Mouse (Mus musculus): ENCODE measurements at regions not wholly inside any gene's neighbourhood (a gene's known extent, or its start where the extent isn't known, plus 50 kb on each side); places are given as distances from the start of the nearest gene placed in this dataset.
"Not testable (repeated sequence)": the region's sequence is repeated elsewhere in the genome, so short reads cannot be mapped to it uniquely, and the experiment has no call there.

- not testable (repeated sequence) for DNase-seq (ENCODE audit: extremely low read depth, low read depth)
Measured at GRCm38 (mm10) chr1:176504731-176505130, 229.6 kb upstream of the Pld5 start.

GRCm38 (mm10) chr1:176499010-176499650 lies 224.0 kb upstream of the Pld5 start:
- DNase-seq (ENCODE audit: extremely low read depth, low read depth), result no peak

GRCm38 (mm10) chr1:176468560-176468959 lies 193.4 kb upstream of the Pld5 start:
- DNase-seq (ENCODE audit: extremely low read depth, low read depth), result no peak

GRCm38 (mm10) chr1:176462125-176462524 lies 187.0 kb upstream of the Pld5 start:
- no peak for DNase-seq (ENCODE audit: extremely low read depth, low read depth)

- no peak for DNase-seq (ENCODE audit: extremely low read depth, low read depth)
Measured at GRCm38 (mm10) chr1:176446735-176447134, 171.6 kb upstream of the Pld5 start.

GRCm38 (mm10) chr1:176443712-176444111 lies 168.6 kb upstream of the Pld5 start:
- DNase-seq (ENCODE audit: extremely low read depth, low read depth), result no peak

GRCm38 (mm10) chr1:176440254-176440653 lies 165.1 kb upstream of the Pld5 start:
- no peak for DNase-seq (ENCODE audit: extremely low read depth, low read depth)

GRCm38 (mm10) chr1:176427835-176428234 lies 152.7 kb upstream of the Pld5 start:
- DNase-seq (ENCODE audit: extremely low read depth, low read depth), result no peak

- DNase-seq (ENCODE audit: extremely low read depth, low read depth), result no peak
Measured at GRCm38 (mm10) chr1:176427046-176427445, 151.9 kb upstream of the Pld5 start.

GRCm38 (mm10) chr1:176417251-176417650 lies 142.1 kb upstream of the Pld5 start:
- DNase-seq (ENCODE audit: extremely low read depth, low read depth), result no peak

GRCm38 (mm10) chr1:176404128-176404527 lies 129.0 kb upstream of the Pld5 start:
- no peak for DNase-seq (ENCODE audit: extremely low read depth, low read depth)

GRCm38 (mm10) chr1:176379645-176380044 lies 104.5 kb upstream of the Pld5 start:
- DNase-seq (ENCODE audit: extremely low read depth, low read depth), result no peak

- DNase-seq (ENCODE audit: extremely low read depth, low read depth), result no peak
Measured at GRCm38 (mm10) chr1:176366900-176367299, 91.8 kb upstream of the Pld5 start.

GRCm38 (mm10) chr1:176360957-176361356 lies 85.8 kb upstream of the Pld5 start:
- no peak for DNase-seq (ENCODE audit: extremely low read depth, low read depth)

- no peak for DNase-seq (ENCODE audit: extremely low read depth, low read depth)
Measured at GRCm38 (mm10) chr1:176359992-176360724, 85.0 kb upstream of the Pld5 start.

GRCm38 (mm10) chr1:176355342-176355741 lies 80.2 kb upstream of the Pld5 start:
- no peak for DNase-seq (ENCODE audit: extremely low read depth, low read depth)

GRCm38 (mm10) chr1:176354898-176355297 lies 79.8 kb upstream of the Pld5 start:
- DNase-seq (ENCODE audit: extremely low read depth, low read depth), result no peak

GRCm38 (mm10) chr1:176352706-176353105 lies 77.6 kb upstream of the Pld5 start:
- DNase-seq (ENCODE audit: extremely low read depth, low read depth), result no peak

GRCm38 (mm10) chr1:176349909-176350495 lies 74.9 kb upstream of the Pld5 start:
- DNase-seq (ENCODE audit: extremely low read depth, low read depth), result no peak

GRCm38 (mm10) chr1:176348129-176348528 lies 73.0 kb upstream of the Pld5 start:
- no peak for DNase-seq (ENCODE audit: extremely low read depth, low read depth)

- no peak for DNase-seq (ENCODE audit: extremely low read depth, low read depth)
Measured at GRCm38 (mm10) chr1:176331344-176331743, 56.2 kb upstream of the Pld5 start.
